Mouse (Mus musculus) heart, postnatal 0 days (tissue): ENCODE measurements around the gene Actr2.

Experiments
- CTCF ChIP-seq: IDR thresholded peaks from 2 replicates; pipeline ENCODE4 v1.5.1; 2016; ENCODE audit warnings: antibody characterized with exemption, control low read depth, low read depth
- EP300 ChIP-seq: IDR thresholded peaks from 2 replicates; pipeline ENCODE4 v1.6.1; 2016; ENCODE audit warnings: antibody characterized with exemption, low read depth

- no peak for TF ChIP-seq EP300
- no peak for TF ChIP-seq CTCF
Measured at GRCm38 (mm10) chr11:20056168-20056567, 56.5 kb downstream of the Actr2 start.
